Mouse (Mus musculus) heart, adult 18-20 months (tissue): ENCODE data around the gene Ankrd63. TPM values are rescaled to one million over a fixed set of nuclear protein-coding genes. Genes with fewer than 3 reads are reported as not detected.
"Not testable (repeated sequence)": the region's sequence is repeated elsewhere in the genome, so short reads cannot be mapped to it uniquely, and the experiment has no call there.

ENCODE experiments used
- DNase-seq, 2 experiments: peaks; one replicate each; pipeline ENCODE4 v3.0.0; 2021 to 2022; ENCODE audit warnings: mixed read lengths in 1 of 2
- total RNA-seq, 2 experiments: library from RNA; stranded (reverse); gene quantifications; 2 replicates each; pipeline ENCODE4 v1.2.3; 2021

Ankrd63 gene
- total RNA-seq, 2 experiments from 2014 or later = 1.1 to 1.3 TPM

DNA sequence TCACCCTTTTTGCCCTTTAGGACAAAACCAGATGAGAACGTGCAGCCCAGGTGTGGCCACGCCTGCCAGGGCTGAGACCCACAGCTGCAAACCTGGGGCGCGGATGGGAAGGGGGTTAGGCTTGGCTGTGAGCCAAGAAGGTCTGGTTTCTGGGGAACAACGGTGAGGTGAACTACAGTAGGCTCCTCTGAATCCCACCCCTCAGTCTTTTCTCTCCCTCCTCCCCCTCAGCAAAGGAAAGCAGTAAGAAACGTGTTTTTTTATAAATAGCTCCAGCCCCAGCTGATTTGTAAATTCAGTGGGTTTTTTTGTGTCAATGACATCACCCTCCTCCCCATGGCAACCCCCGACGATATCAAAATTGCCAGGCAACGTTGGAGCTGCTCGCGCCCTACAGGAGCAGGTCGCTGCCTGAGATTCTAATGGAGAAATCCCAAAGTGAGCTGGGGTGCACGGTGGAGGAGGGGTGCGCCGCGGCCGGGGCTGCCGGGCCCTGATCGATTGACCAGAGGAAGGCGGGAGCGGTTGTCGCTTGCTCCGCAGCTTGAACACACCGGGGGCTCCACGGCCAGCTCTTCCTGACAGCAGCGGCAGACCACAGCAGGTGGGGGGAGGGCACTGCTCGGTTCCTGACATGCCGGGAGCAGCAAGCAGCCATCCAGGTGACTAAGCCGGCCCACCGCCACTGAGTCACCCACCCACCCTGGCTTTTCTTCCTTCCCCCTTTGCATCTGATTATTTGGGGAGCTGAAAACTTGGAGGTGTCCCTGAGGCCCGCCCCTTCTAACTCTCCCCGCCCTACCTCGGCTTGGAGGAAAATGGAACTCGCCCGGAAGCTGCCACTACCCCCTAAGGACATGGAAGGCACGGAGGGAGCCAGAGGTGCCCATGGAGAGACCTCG lies 40.6 kb downstream of the Ankrd63 start, which contains the start of gene Pak6:
Pak6 (plus strand) TSS at position 402 of the 902 bp plus-strand sequence.
- peak in 1 of 2 experiments; percentile 20 for DNase-seq

DNA sequence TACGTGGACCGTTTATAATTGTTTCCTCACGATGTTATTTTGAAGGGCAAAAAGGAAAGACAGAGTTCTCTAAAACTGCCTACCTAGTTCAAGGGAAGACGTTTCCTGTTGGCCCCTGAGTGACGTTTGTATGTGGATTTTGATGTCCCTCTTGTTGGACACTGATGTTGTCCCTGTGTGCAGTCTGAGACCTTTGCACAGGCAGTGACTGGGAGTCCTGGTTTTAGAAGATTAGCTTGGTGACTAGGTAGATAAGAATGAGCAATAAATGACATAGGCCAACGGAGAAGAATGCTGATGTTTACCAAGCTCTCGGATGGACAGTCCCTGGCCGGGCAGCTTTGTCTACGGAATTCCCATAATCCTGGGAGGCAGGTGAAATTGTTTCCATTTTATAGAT lies 41.9 kb downstream of the Ankrd63 start:
- DNase-seq = no peak

DNA sequence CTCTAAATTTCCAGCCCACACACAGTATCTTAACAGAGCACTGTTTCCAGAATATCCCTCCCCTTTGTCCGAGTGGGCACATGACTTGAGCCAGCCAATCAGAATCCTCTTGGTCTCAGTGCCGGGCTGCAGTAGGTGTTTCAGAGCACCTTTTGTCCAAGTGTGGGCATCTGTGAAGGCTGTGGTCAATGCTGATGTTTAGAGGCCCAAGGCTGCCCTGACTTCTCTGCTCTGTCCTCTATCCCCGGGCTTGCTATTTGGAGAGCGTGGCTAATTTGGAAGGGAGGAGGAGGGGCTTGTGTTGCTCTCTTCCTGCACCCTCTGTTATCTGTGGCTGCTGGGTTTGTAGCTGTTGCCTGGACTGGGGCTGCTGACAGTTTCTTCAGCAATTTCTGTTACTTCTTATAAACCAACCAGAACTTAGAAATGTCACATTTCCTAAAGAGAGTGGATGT lies 43.7 kb downstream of the Ankrd63 start:
- peak; percentile 73 to 82 for DNase-seq

DNA sequence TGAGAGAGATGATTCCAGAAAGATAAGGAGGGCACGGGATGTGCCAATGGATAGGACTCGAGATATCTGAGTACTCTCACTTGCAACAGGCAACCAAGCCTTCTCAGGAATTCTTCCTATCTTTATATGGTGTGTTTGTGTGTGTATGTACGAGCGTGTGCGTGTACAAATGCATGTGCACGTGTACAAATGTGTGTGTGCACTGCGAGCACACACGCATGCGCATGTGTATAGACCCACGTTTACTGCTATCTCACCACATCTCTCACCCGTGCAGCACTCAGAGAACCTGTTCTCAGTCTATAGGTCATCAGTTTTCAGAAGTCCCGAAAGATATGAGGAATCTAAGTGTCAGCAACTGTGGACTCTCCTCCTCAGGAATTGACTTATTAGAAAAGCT lies 44.3 kb downstream of the Ankrd63 start:
- no peak for DNase-seq

DNA sequence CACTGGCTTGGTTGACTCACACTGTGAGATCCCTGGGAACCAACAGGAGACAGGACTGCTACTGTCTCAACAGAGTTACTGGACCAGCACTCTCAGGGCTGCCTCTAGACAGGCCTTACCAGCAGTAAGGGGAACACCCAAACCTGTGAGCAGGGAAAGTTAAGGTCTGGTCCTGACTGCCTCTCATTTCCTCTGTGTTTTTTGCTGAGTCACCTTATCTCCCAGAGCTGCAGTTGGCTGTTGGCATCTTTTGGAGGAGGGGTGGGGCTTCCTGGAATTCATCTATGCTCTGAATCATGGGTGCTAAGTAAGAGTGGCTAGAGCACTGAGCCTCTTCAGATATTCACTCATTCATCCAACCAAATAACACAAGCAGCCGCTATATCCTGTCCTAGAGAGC lies 44.7 kb downstream of the Ankrd63 start:
- peak; percentile 71 to 77 for DNase-seq

DNA sequence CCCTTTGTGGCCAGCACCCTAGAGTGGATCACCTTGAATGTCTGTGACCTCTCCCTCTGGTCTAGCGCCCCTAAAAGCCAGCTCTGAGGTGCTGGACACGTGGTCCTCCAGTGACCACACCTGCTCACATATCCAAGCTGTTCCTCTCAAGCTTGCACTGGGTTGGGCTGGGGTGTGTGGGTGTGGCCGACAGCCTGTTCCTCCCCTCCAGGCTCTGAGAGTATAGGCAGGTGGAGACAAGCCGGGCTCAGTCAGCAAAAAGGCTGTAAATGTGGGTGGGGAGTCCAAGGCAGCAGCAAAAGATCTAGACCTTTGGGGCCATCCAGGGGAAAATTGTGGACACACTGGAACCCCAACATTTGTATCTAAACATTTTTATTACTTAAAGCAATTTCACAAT lies 45.3 kb downstream of the Ankrd63 start:
- DNase-seq = no peak

DNA sequence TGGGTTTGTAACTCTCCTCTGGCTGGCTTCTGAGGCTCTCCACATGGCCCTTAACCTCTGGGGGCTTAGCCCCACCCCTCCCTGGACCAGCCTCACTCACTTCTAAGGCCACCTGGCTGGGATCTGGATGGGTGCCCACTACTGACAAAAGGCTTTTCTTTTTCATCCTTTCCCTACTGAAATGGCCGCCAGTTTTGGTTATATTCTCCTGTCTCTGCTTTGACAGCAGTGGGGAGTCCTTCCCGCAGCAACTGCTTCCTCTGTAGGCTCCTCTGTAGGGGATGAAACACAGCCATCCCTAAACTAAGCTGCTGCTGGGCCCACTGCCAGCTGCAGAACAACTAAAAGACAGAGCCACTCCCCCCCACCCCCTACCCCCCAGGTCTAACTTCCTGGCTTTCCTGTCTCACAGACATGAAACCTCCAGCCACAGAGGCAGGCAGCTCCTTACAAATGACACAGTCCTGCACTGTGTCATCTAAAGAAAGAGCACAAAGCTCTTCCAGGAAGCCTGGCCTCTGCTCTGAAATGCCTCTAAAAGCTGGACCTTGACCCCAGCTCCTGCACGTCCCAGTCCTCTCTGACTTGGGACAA lies 47.0 kb downstream of the Ankrd63 start:
- DNase-seq = no peak

DNA sequence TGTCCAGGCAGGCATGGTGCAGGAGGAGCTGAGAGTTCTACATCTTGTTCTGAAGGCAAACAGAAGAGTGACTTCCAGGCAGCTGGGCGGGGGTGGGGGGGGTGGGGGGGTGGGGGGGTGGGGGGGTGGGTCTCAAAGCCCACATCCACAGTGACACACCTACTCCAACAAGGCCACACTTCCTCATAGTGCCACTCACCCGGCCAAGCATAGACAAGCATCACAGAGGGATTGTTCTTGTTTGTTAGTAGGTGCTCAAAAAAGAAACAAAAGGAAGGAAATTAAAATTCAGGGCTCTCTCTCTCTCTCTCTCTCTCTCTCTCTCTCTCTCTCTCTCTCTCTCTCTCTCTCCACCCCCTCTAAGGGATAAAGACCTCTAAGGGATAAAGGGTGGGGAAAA lies 53.1 kb downstream of the Ankrd63 start:
- not testable (repeated sequence) for DNase-seq

Other genes with a start within 250 kb of the Ankrd63 start
- 100 to 1,000 TPM; 131 to 136 TPM for gene Srp14, start 224.3 kb downstream of the Ankrd63 start, total RNA-seq
- 1 to 10 TPM; 5.2 to 5.4 TPM for gene Bmf, start 154.3 kb downstream of the Ankrd63 start, total RNA-seq
- gene Bub1b, start 105.8 kb downstream of the Ankrd63 start, total RNA-seq = 1 to 10 TPM in 1 of 2 experiments, under 1 TPM in 1; 0.82 to 1.8 TPM
- gene Pak6, start 40.7 kb downstream of the Ankrd63 start, total RNA-seq = 1 to 10 TPM; 9.0 to 9.3 TPM
- gene Plcb2, start 24.5 kb upstream of the Ankrd63 start, total RNA-seq = 1 to 10 TPM; 1.4 to 2.6 TPM
- 10 to 100 TPM; 31.3 to 35.1 TPM for gene Inafm2, start 41.8 kb upstream of the Ankrd63 start, total RNA-seq
- gene Ccdc9b, start 58.7 kb upstream of the Ankrd63 start, total RNA-seq = 10 to 100 TPM; 20.8 to 25.7 TPM
- not detected for gene Phgr1, start 68.8 kb upstream of the Ankrd63 start, total RNA-seq
- under 1 TPM in 1 of 2 experiments, not detected in 1; 0.07 TPM for gene Disp2, start 75.8 kb upstream of the Ankrd63 start, total RNA-seq
- gene Knstrn, start 110.0 kb upstream of the Ankrd63 start, total RNA-seq = 1 to 10 TPM in 1 of 2 experiments, under 1 TPM in 1; 0.85 to 1.6 TPM
- 100 to 1,000 TPM; 410 to 473 TPM for gene Ivd, start 158.0 kb upstream of the Ankrd63 start, total RNA-seq
- gene Bahd1, start 196.4 kb upstream of the Ankrd63 start, total RNA-seq = 10 to 100 TPM; 17.5 to 18.6 TPM
- gene Chst14, start 222.5 kb upstream of the Ankrd63 start, total RNA-seq = 1 to 10 TPM; 6.9 to 7.9 TPM